Mouse (Mus musculus) lung, postnatal 36 days (tissue): ENCODE data around the gene Nop2.
A peak's percentile ranks its signal among the peaks of the same experiment; 100 is the strongest.

ENCODE experiments used
- DNase-seq: peaks from one replicate; pipeline ENCODE4 v3.0.0; 2022; ENCODE audit warnings: mixed read lengths

The Nop2 gene

GRCm38 (mm10) chr6:125110927-125111326, 20.8 kb upstream of the Nop2 start:
- peak; percentile 76 for DNase-seq

DNA sequence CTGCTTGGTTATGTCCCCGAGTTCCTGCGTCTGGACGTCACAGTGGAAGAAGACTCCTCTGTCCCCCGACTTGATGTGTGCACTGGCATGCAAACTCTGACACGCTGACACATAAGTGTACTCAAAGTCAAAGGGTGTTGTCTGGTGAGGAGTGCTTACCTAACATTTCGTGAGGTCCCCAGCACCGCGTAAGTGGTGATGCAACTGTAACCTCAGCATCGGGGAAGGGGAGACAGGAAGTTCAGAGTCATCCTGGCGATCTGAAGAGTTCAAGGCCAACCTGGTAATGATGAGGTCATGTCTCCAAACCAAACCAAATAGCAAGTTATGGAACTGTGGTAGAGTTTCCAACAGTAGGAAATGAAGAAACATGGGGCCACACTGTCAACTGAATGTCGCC, 19.2 kb upstream of the Nop2 start:
- no peak for DNase-seq

DNA sequence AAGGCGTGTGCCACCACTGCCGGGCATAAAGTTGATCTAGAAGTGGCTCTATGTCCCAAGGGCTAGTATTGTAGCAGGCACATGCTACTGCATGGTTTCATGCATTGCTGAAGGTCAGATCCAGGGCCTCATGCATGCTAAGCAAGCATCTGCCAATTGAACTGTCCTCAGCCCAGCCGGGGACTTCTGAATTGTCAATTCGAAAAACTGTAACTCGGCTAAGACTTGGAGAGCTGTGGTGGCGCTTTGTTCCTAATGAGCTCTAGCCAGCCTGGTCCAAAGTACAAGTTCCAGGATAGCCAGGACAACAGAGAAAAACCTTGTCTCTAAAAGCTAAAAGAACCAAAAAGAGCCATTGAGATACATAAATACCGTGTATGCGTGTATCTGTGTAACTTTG, 12.3 kb upstream of the Nop2 start:
- DNase-seq: no peak

- no peak for DNase-seq
Measured at GRCm38 (mm10) chr6:125128724-125129123, 3.0 kb upstream of the Nop2 start.

DNA sequence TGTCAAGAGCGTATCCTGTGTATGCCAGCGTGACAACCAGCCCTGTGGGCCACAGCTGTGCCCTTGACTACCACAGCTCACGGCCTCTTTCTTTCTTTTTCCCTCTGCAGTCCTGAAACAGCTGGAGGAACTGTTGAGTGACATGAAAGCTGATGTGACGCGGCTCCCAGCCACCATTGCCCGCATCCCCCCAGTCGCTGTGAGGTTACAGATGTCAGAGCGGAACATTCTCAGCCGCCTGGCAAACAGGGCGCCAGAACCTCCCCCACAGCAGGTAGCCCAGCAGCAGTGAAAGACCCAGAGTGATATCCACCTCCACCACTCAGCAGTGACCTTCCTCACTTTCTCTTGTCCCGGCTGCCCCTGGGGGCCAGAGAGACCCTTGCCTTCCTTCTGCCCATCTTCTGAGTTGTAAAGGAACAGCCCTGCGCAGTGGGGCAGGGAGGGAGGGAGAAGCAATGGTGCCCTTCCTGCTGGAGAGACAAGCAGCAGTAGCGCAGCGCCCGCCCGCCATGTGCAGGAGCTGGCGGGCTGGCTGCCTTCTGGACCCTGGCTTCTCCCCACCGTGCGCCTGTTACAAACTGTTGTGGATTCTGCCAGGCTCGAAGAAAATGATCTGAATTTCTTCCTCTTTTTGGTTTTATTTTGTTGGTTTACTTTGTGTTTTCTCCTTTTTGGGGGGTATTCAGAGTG, 1.9 kb upstream of the Nop2 start:
- no peak for DNase-seq

DNA sequence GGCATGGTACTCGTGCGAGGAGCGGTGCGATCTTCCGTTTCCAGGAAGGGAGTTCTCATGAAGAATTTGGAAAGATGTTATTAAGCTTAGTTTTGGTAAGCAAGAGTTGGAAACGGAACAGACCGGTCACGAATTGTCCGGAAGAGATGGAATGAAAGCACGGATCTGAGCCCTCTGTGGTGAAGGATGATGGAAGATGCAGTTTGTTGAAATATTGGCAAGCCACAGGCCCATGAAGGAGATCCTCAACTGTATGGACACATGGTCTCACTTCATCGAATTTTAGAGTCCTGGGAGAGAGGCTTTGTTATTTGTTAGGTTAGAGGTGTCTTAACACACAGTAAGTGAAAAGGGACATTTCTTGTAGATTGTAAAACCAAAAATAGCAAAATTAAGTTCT, 761 bp downstream of the Nop2 start:
- no peak for DNase-seq

- peak; percentile 62 for DNase-seq
Measured at GRCm38 (mm10) chr6:125137002-125137671, 5.4 kb downstream of the Nop2 start.

DNA sequence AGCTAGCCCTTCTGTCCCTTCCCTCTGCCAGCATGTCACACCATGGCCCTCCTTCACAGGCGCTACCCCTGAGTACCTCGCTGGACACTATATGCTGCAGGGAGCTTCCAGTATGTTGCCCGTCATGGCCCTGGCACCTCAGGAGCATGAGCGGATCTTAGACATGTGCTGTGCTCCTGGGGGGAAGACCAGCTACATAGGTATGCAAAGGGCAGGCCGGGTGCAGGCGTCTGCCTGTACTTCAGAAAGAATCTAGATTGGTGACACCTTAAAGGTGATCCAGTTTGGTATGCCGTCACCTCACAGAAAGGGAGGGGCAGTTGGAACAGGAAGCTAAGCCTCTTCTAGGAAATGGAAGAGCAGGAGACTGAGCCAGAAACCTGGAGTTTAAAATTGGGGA, 8.0 kb downstream of the Nop2 start:
- DNase-seq: no peak

DNA sequence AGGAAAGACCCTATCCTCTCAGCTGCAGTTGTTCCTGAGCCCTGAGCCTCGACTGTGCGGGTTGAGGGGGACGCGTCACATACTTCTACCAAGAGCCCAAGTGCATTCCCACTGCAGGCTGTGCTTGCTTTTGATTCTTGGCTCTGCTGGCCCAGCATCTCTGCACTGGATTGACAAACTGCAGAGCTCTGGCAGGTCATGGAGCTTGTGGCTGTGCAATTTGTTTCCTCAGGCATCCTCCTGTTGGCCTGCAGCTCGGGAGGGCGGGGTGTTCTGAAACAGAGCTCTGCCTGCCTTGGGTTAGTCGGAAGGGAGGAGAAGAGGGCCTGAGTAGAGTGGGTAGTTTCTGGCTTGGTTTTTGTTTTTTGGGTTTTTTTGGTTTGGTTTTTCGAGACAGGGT, 10.7 kb downstream of the Nop2 start:
- DNase-seq: no peak

GRCm38 (mm10) chr6:125143128-125143527, 11.4 kb downstream of the Nop2 start:
- DNase-seq: no peak

- no peak for DNase-seq
Measured at GRCm38 (mm10) chr6:125143904-125144303, 12.2 kb downstream of the Nop2 start.

GRCm38 (mm10) chr6:125145001-125145400, 13.3 kb downstream of the Nop2 start, which contains the start of gene Iffo1:
Iffo1 (plus strand) TSS chr6:125145241.
- peak; percentile 95 for DNase-seq

- no peak for DNase-seq
Measured at GRCm38 (mm10) chr6:125145479-125145951, 13.8 kb downstream of the Nop2 start.

- no peak for DNase-seq
Measured at GRCm38 (mm10) chr6:125146148-125146547, 14.4 kb downstream of the Nop2 start.

- DNase-seq: peak; percentile 66
Measured at GRCm38 (mm10) chr6:125146797-125147196, 15.1 kb downstream of the Nop2 start.

- no peak for DNase-seq
Measured at GRCm38 (mm10) chr6:125147329-125147728, 15.6 kb downstream of the Nop2 start.

GRCm38 (mm10) chr6:125148251-125148925, 16.7 kb downstream of the Nop2 start:
- DNase-seq: peak; percentile 43

GRCm38 (mm10) chr6:125148926-125149568, 17.3 kb downstream of the Nop2 start:
- peak; percentile 39 for DNase-seq

- DNase-seq: no peak
Measured at GRCm38 (mm10) chr6:125149569-125149950, 17.9 kb downstream of the Nop2 start.

- no peak for DNase-seq
Measured at GRCm38 (mm10) chr6:125152212-125153017, 20.7 kb downstream of the Nop2 start.

GRCm38 (mm10) chr6:125153018-125153389, 21.3 kb downstream of the Nop2 start:
- no peak for DNase-seq

DNA sequence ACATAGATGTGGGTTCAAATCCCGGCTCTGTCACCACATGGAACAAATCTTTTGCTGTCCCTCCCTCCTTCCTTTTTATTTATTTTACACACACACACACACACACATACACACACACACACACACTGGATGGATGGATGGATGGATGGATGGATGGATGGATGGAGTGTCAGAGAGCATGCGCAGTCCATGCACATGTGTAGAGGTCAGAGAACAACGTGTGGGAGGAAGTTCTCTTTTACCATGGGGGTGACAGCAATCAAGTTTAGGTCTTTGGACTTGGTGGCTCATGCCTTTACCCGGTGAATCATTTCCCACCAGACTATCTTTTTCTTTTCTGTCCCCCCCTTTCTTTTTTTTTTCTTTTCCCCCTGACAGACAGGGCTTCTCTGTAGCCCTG, 22.0 kb downstream of the Nop2 start:
- no peak for DNase-seq

GRCm38 (mm10) chr6:125154550-125154949, 22.8 kb downstream of the Nop2 start:
- peak; percentile 38 for DNase-seq
